Mouse (Mus musculus) intestine, postnatal 0 days (tissue): ENCODE measurements at regions not wholly inside any gene's neighbourhood (a gene's known extent, or its start where the extent isn't known, plus 50 kb on each side); places are given as distances from the start of the nearest gene placed in this dataset.
"Not testable (repeated sequence)": the region's sequence is repeated elsewhere in the genome, so short reads cannot be mapped to it uniquely, and the experiment has no call there.

Experiments
- ATAC-seq: fragments of 200-750 bp; cut with Nextera tagmentation; 2 replicates; pipeline ENCODE4 v1.8.0; 2017; ENCODE audit warnings: mild to moderate bottlenecking, moderate TSS enrichment, moderate library complexity
- H3K27ac ChIP-seq: fragments of 300-500 bp; sonication (generic); 2 replicates; pipeline ENCODE4 v1.5.1; 2014; ENCODE audit warnings: mild to moderate bottlenecking, low read depth, low read length, moderate library complexity
- H3K27me3 ChIP-seq: fragments of 300-500 bp; sonication (generic); replicated peaks from 2 replicates; pipeline ENCODE4 v1.6.1; 2014; ENCODE audit warnings: low read length, mixed read lengths; ENCODE audit not compliant: control insufficient read depth, insufficient read depth
- H3K36me3 ChIP-seq: fragments of 300-500 bp; sonication (generic); 2 replicates; pipeline ENCODE4 v1.6.1; 2014; ENCODE audit warnings: mild to moderate bottlenecking, moderate library complexity; ENCODE audit not compliant: control insufficient read depth, insufficient read depth
- H3K4me1 ChIP-seq: fragments of 300-500 bp; sonication (generic); replicated peaks from 2 replicates; pipeline ENCODE4 v1.6.1; 2014; ENCODE audit warnings: antibody characterized with exemption, low read length, mixed read lengths; ENCODE audit not compliant: control insufficient read depth, insufficient read depth
- H3K4me2 ChIP-seq: fragments of 300-500 bp; sonication (generic); replicated peaks from 2 replicates; pipeline ENCODE4 v1.6.1; 2014; ENCODE audit warnings: low read depth, mild to moderate bottlenecking, moderate library complexity
- H3K4me3 ChIP-seq: fragments of 300-500 bp; sonication (generic); 2 replicates; pipeline ENCODE4 v1.5.1; 2014; ENCODE audit warnings: low read depth, low read length
- H3K9ac ChIP-seq: fragments of 300-500 bp; sonication (generic); 2 replicates; pipeline ENCODE4 v1.6.1; 2014; ENCODE audit warnings: mild to moderate bottlenecking, low read depth, low read length
- H3K9me3 ChIP-seq: fragments of 300-500 bp; sonication (generic); 2 replicates; pipeline ENCODE4 v1.6.1; 2016; ENCODE audit warnings: mixed run types; ENCODE audit not compliant: control insufficient read depth
- CTCF ChIP-seq: sonication (generic); IDR thresholded peaks from 2 replicates; pipeline ENCODE4 v1.5.1; 2016; ENCODE audit warnings: low read depth, mild to moderate bottlenecking, control low read depth, antibody characterized with exemption, moderate library complexity
- WGBS: fragments of 180-500 bp; shearing (Covaris S2); extraction: QIAGEN DNeasy Blood & Tissue Kit; methylation state at CpG from one replicate; pipeline ENCODE4 v1.1.7; 2014; 5-methylcytosine and 5-hydroxymethylcytosine counted together

DNA sequence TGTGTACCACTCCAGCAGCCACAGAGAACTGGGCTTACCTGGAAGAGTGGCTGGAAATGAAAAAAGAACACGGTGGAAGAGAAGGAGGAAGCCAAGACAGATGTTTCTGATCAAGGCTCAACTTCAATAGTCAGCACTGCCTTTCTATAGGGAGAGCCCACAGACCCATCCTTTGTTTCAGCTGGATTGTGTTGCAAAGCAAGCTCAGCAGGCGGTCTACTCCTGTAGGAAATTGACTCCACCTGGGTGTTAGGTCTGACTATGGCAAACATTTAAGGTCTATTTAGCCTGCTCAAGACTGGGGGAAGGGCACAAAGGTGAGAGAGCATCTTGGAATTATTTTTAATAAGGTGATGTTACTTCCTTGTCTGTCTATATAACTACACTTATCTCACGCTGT, 266.9 kb upstream of the Rnf219 start:
- ATAC-seq, result no peak
- TF ChIP-seq CTCF, result no peak
- Histone ChIP-seq H3K4me3 (no peak overlapping the region), H3K9me3 (no peaks in the 10 kb centered on the region), H3K27me3 (no peaks in the 10 kb centered on the region), H3K4me1 (no peaks in the 10 kb centered on the region), H3K9ac (no peak overlapping the region), H3K4me2 (no peak overlapping the region), H3K36me3 (no peaks in the 10 kb centered on the region), H3K27ac (no peak overlapping the region)
- 50% methylated on average over 3 of the region's 3 CpGs for WGBS

DNA sequence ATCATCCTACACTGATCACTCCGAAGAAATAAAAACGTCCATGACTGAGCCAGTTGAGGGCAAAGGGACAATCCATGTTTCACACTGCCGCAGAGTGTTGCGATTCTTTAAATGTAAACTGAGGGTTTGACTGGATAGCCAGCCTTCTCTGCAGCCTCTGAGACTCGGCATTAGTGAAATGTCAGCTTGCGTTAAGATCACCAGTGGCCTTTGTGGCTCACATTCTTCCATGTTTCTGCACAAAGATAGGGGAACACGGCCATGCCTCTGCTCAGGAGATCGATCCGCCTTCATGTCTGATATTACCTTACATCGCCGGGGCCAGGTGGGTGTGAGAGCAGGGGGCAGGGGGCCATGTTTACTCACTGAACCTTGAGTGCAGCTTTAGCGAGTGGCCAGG, 262.6 kb upstream of the Rnf219 start:
- no peak overlapping the region for H3K4me2 ChIP-seq
- WGBS, result 45% methylated on average over 12 of the region's 12 CpGs
- ATAC-seq, result no peak

DNA sequence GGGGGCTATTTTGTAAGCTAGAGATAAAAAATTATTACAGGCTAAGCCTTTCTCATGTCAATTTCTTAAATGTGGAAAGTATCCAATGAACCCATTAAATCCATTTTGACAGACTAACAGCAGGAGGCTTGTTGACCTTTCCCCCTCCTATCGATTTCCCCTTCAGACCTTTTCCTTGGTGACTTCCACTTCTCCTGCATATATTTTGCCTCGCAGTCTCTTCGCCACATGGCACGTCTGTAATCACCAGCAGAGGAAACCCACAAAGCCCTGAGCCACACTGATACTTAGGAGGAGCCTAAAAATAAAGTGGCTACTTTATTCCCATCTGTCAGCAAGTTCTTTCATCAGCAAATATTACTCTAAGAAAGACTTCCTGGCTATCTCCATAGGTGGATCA, 247.5 kb upstream of the Rnf219 start:
- WGBS, result 54% methylated on average over 4 of the region's 4 CpGs
- H3K9ac ChIP-seq, result no peak overlapping the region
- no peak for TF ChIP-seq CTCF

More for the DNA sequence above, 262.6 kb upstream of the Rnf219 start:
- Histone ChIP-seq H3K27me3 (no peaks in the 10 kb centered on the region), H3K4me3 (no peak overlapping the region), H3K9ac (no peak overlapping the region), H3K9me3 (no peaks in the 10 kb centered on the region), H3K4me1 (no peaks in the 10 kb centered on the region), H3K27ac (no peak overlapping the region), H3K36me3 (no peaks in the 10 kb centered on the region)
- no peak for TF ChIP-seq CTCF

DNA sequence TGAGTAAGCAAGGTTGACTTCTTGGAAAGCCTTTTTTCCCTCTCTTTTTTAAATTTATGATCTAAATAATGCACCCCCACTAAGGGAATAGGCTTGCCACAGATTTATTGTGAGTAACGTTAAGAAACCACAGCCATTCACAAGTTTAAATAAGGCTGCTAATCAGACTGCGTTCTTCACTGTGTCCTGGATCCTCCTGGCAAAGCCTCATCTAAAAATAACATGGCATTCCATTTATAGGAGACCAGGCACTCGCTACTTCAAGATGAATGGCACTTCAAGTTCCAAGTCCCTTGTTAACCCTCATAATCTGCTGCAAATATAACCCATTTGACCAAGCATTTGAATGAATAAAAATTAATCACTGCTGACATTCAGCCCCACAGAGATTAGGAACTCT, 211.8 kb upstream of the Rnf219 start:
- H3K27ac ChIP-seq, result no peak overlapping the region
- no peak overlapping the region for H3K4me2 ChIP-seq
- H3K27me3 ChIP-seq, result no peaks in the 10 kb centered on the region
- H3K4me3 ChIP-seq, result no peak overlapping the region
- H3K9ac ChIP-seq, result no peak overlapping the region
- H3K36me3 ChIP-seq, result no peaks in the 10 kb centered on the region
- no peak for TF ChIP-seq CTCF
- H3K4me1 ChIP-seq, result no peaks in the 10 kb centered on the region
- no peaks in the 10 kb centered on the region for H3K9me3 ChIP-seq
- ATAC-seq, result no peak
- WGBS, result 55% methylated on average over 3 of the region's 3 CpGs

More for the DNA sequence above, 247.5 kb upstream of the Rnf219 start:
- no peaks in the 10 kb centered on the region for H3K36me3 ChIP-seq
- ATAC-seq, result no peak
- H3K27ac ChIP-seq, result no peak overlapping the region
- no peaks in the 10 kb centered on the region for H3K27me3 ChIP-seq
- H3K9me3 ChIP-seq, result no peaks in the 10 kb centered on the region
- no peak overlapping the region for H3K4me2 ChIP-seq
- H3K4me3 ChIP-seq, result no peak overlapping the region
- no peaks in the 10 kb centered on the region for H3K4me1 ChIP-seq

DNA sequence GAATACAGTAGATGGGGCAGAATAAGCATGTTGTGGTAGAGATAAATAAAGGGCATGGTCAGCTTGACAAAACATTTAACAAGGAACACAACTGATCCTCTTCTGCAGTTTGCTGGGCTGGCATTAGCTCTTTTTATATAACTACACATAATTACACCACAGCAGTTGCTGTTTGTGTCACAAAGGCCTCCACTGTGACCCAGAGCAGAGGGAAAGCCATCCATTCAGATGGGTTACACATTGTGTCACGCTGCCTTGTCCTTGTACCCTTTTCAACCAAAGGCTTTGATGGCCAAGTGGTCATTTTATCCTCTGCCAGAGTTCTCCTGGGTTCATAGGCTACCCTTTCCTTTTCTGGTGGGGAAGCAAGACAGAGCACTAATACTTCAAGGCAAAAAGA, 209.6 kb upstream of the Rnf219 start:
- WGBS, result 51% methylated on average over 1 of the region's 1 CpGs
- no peak for TF ChIP-seq CTCF
- Histone ChIP-seq H3K36me3 (no peaks in the 10 kb centered on the region), H3K27ac (no peak overlapping the region), H3K27me3 (no peaks in the 10 kb centered on the region), H3K4me1 (no peaks in the 10 kb centered on the region), H3K9me3 (no peaks in the 10 kb centered on the region), H3K4me2 (no peak overlapping the region), H3K4me3 (no peak overlapping the region), H3K9ac (no peak overlapping the region)
- no peak for ATAC-seq

DNA sequence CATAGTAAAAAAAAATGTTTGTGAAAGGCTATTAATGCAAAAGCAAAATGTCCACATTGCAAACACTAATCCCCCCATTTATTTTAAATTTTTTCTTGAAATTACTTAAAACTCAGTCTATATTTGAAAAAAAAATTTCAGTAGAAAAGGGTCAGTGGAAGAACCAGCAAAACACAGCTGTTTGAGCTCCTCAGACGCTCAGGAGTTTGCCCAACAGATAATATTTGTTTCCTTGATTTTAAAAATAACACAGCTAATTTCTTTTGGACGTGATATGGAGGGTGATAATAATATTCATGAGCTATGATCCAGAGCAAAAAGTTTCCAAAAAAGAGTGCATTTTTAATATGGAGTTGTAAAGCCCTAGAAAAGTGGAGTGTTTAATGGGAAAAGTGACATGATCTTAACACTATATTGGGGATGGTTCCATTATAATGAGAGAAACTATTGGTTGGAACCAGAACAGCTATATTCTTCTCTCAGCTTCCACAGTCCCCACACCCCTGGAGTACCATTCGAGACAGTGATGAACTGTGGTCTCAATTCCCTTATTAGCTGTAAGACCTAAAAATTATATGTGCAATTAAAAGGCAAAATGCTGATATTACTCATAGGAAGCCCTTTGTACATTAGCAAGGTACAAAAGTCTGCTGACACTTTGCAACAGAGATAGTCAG, 209.0 kb upstream of the Rnf219 start:
- H3K27ac ChIP-seq, result no peak overlapping the region
- H3K9ac ChIP-seq, result no peak overlapping the region
- H3K9me3 ChIP-seq, result no peaks in the 10 kb centered on the region
- no peaks in the 10 kb centered on the region for H3K4me1 ChIP-seq
- ATAC-seq, result no peak
- no peak overlapping the region for H3K4me3 ChIP-seq
- no peaks in the 10 kb centered on the region for H3K27me3 ChIP-seq
- 67% methylated on average over 3 of the region's 3 CpGs for WGBS
- no peak for TF ChIP-seq CTCF
- H3K4me2 ChIP-seq, result no peak overlapping the region
- H3K36me3 ChIP-seq, result no peaks in the 10 kb centered on the region

DNA sequence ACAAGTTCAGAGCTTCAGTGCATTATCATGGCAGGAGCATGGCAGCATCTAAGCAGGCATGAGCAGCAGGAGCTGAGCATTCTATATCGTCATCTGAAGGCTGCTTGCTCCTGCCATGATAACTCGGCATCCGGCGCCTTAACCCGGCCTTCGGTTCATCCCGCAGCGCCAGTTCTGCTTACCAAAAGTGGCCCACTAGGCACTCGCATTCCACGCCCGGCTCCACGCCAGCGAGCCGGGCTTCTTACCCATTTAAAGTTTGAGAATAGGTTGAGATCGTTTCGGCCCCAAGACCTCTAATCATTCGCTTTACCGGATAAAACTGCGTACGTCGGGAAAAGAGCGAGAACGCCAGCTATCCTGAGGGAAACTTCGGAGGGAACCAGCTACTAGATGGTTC, 193.2 kb upstream of the Rnf219 start:
- H3K4me2 ChIP-seq, H3K4me3 ChIP-seq, H3K36me3 ChIP-seq, H3K9ac ChIP-seq, H3K27ac ChIP-seq, ATAC-seq, H3K4me1 ChIP-seq, H3K27me3 ChIP-seq, H3K9me3 ChIP-seq: not testable (repeated sequence)
- WGBS, result 88% methylated on average over 21 of the region's 24 CpGs
